Mouse (Mus musculus): ENCODE measurements around the gene Mrps18b. TPM values are rescaled to one million over a fixed set of nuclear protein-coding genes. Genes with fewer than 3 reads are reported as not detected.

Mrps18b gene
- polyA plus RNA-seq (2015; fragmentation: Illumina TruSeq; extraction: RNeasy Lipid Tissue Mini Kit (QIAGEN cat#74804); ENCODE audit: insufficient read depth, low read depth, low replicate concordance) = 23.0 TPM

GRCm38 (mm10) chr17:35916297-35917142 is at the start of gene Mrps18b, which contains the start of gene Ppp1r10:
Gene Mrps18b (minus strand): TSS chr17:35916389.
Gene Ppp1r10 (plus strand): TSS chr17:35916434.

GRCm38 (mm10) chr17:35909919-35910369 is 6.2 kb downstream of the Mrps18b start, which contains the start of gene Atat1:
Gene Atat1 (minus strand): TSS chr17:35910075.

GRCm38 (mm10) chr17:35896781-35897643 is 19.2 kb downstream of the Mrps18b start, which contains the start of gene 2310061I04Rik:
Gene 2310061I04Rik (minus strand): TSS chr17:35897431.

DNA sequence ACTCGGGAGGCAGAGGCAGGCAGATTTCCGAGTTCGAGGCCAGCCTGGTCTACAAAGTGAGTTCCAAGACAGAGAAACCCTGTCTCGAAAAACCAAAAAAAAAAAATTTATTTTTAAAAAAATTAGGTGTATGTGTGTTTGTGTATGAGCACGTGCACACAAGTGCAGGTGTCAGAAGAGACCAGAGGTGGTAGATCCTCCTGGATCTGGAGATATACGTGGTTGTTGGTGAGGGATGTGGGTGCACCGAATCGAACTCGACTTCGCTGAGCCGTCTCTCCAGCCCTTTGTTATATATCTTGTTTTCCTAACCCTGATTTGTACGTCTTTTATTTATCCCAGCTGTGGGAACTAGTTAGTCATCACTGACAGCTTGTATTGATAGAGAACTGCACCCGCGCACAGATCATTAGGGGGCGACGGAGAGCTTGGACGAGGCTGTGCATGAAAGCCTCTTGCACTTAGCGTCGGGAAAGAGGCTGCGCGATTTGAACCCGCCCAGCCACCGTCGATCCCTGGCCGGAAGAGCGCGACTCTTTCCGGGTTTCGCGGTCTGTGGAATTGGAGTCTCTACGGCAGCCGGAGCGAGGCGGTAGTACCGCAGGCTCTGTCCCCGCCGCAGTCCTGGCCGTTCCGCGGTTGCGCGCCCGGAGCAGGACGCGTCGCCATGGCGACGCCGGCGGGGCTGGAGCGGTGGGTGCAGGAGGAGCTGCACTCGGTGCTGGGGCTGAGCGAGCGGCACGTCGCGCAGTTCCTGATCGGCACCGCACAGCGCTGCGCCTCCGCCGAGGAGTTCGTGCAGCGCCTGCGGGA is 36.7 kb downstream of the Mrps18b start, which contains the start of gene Dhx16:
Gene Dhx16, plus strand, starts transcription at position 575 of the 813 bp plus-strand sequence.

GRCm38 (mm10) chr17:35865481-35866280 is 50.5 kb downstream of the Mrps18b start, which contains the start of gene Ppp1r18:
Gene Ppp1r18 (plus strand): TSS chr17:35865593.

DNA sequence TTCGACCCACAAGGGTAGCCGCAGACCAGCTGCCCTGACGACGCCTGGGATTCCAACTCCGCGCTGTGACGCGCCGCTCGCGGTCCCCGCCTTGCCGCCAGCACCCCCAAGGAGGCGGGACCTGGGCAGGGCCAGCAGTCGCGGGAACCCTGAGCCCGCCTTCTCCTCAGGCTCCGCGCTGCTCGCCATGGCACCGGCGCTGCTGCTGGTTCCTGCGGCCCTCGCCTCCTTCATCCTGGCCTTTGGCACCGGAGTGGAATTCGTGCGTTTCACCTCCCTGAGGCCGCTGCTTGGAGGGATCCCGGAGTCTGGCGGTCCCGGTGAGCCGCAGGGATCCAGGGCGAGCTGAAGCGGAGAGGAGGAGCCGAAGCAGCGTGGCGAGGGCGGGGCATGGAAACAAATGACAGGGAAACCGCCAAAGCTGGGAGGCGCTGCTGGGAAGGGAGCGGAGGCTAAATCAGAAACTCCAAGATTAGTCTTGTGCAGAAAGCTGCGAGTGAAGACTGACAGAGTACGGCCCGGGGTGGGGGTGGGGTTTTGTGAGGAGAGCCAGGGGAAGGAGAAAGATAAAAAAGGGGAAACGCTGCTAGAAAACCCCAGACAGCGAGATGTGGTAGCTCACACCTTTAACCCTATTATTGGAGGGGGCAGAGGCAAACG is 54.9 kb downstream of the Mrps18b start, which contains the start of gene Nrm:
Gene Nrm, plus strand, starts transcription at position 121 of the 660 bp plus-strand sequence.

Other genes starting within 250 kb of the Mrps18b start
- 5.8 TPM for gene Vars2, start 248.8 kb downstream of the Mrps18b start, polyA plus RNA-seq (2015; fragmentation: Illumina TruSeq; extraction: RNeasy Lipid Tissue Mini Kit (QIAGEN cat#74804); ENCODE audit: insufficient read depth, low read depth, low replicate concordance)
- 4.2 TPM for gene Gtf2h4, start 242.7 kb downstream of the Mrps18b start, polyA plus RNA-seq (2015; fragmentation: Illumina TruSeq; extraction: RNeasy Lipid Tissue Mini Kit (QIAGEN cat#74804); ENCODE audit: insufficient read depth, low read depth, low replicate concordance)
- 10.7 TPM for gene Ddr1, start 211.8 kb downstream of the Mrps18b start, polyA plus RNA-seq (2015; fragmentation: Illumina TruSeq; extraction: RNeasy Lipid Tissue Mini Kit (QIAGEN cat#74804); ENCODE audit: insufficient read depth, low read depth, low replicate concordance)
- 6.9 TPM for gene Ier3, start 94.7 kb downstream of the Mrps18b start, polyA plus RNA-seq (2015; fragmentation: Illumina TruSeq; extraction: RNeasy Lipid Tissue Mini Kit (QIAGEN cat#74804); ENCODE audit: insufficient read depth, low read depth, low replicate concordance)
- gene Flot1, start 93.2 kb downstream of the Mrps18b start, polyA plus RNA-seq (2015; fragmentation: Illumina TruSeq; extraction: RNeasy Lipid Tissue Mini Kit (QIAGEN cat#74804); ENCODE audit: insufficient read depth, low read depth, low replicate concordance) = 16.0 TPM
- gene Tubb5, start 78.1 kb downstream of the Mrps18b start, polyA plus RNA-seq (2015; fragmentation: Illumina TruSeq; extraction: RNeasy Lipid Tissue Mini Kit (QIAGEN cat#74804); ENCODE audit: insufficient read depth, low read depth, low replicate concordance) = 29.3 TPM
- gene Mdc1, start 74.9 kb downstream of the Mrps18b start, polyA plus RNA-seq (2015; fragmentation: Illumina TruSeq; extraction: RNeasy Lipid Tissue Mini Kit (QIAGEN cat#74804); ENCODE audit: insufficient read depth, low read depth, low replicate concordance) = 2.3 TPM
- 0.76 TPM for gene Nrm, start 55.1 kb downstream of the Mrps18b start, polyA plus RNA-seq (2015; fragmentation: Illumina TruSeq; extraction: RNeasy Lipid Tissue Mini Kit (QIAGEN cat#74804); ENCODE audit: insufficient read depth, low read depth, low replicate concordance)
- gene Ppp1r18, start 50.8 kb downstream of the Mrps18b start, polyA plus RNA-seq (2015; fragmentation: Illumina TruSeq; extraction: RNeasy Lipid Tissue Mini Kit (QIAGEN cat#74804); ENCODE audit: insufficient read depth, low read depth, low replicate concordance) = 9.8 TPM
- gene Dhx16, start 36.6 kb downstream of the Mrps18b start, polyA plus RNA-seq (2015; fragmentation: Illumina TruSeq; extraction: RNeasy Lipid Tissue Mini Kit (QIAGEN cat#74804); ENCODE audit: insufficient read depth, low read depth, low replicate concordance) = 72.9 TPM
- gene 2310061I04Rik, start 19.0 kb downstream of the Mrps18b start, polyA plus RNA-seq (2015; fragmentation: Illumina TruSeq; extraction: RNeasy Lipid Tissue Mini Kit (QIAGEN cat#74804); ENCODE audit: insufficient read depth, low read depth, low replicate concordance) = 16.8 TPM
- gene Atat1, start 6.3 kb downstream of the Mrps18b start, polyA plus RNA-seq (2015; fragmentation: Illumina TruSeq; extraction: RNeasy Lipid Tissue Mini Kit (QIAGEN cat#74804); ENCODE audit: insufficient read depth, low read depth, low replicate concordance) = 9.7 TPM
- gene Ppp1r10, start within 50 bp of the Mrps18b start, polyA plus RNA-seq (2015; fragmentation: Illumina TruSeq; extraction: RNeasy Lipid Tissue Mini Kit (QIAGEN cat#74804); ENCODE audit: insufficient read depth, low read depth, low replicate concordance) = 11.8 TPM
- 22.7 TPM for gene Abcf1, start 53.4 kb upstream of the Mrps18b start, polyA plus RNA-seq (2015; fragmentation: Illumina TruSeq; extraction: RNeasy Lipid Tissue Mini Kit (QIAGEN cat#74804); ENCODE audit: insufficient read depth, low read depth, low replicate concordance)
- gene Gnl1, start 63.5 kb upstream of the Mrps18b start, polyA plus RNA-seq (2015; fragmentation: Illumina TruSeq; extraction: RNeasy Lipid Tissue Mini Kit (QIAGEN cat#74804); ENCODE audit: insufficient read depth, low read depth, low replicate concordance) = 11.9 TPM
- gene Prr3, start 63.8 kb upstream of the Mrps18b start, polyA plus RNA-seq (2015; fragmentation: Illumina TruSeq; extraction: RNeasy Lipid Tissue Mini Kit (QIAGEN cat#74804); ENCODE audit: insufficient read depth, low read depth, low replicate concordance) = 6.7 TPM
- gene H2-T24, start 104.2 kb upstream of the Mrps18b start, polyA plus RNA-seq (2015; fragmentation: Illumina TruSeq; extraction: RNeasy Lipid Tissue Mini Kit (QIAGEN cat#74804); ENCODE audit: insufficient read depth, low read depth, low replicate concordance) = 3.1 TPM
- gene H2-T23, start 116.5 kb upstream of the Mrps18b start, polyA plus RNA-seq (2015; fragmentation: Illumina TruSeq; extraction: RNeasy Lipid Tissue Mini Kit (QIAGEN cat#74804); ENCODE audit: insufficient read depth, low read depth, low replicate concordance) = 29.4 TPM
- 16.3 TPM for gene H2-T22, start 126.4 kb upstream of the Mrps18b start, polyA plus RNA-seq (2015; fragmentation: Illumina TruSeq; extraction: RNeasy Lipid Tissue Mini Kit (QIAGEN cat#74804); ENCODE audit: insufficient read depth, low read depth, low replicate concordance)
- not detected for gene Gm6034, start 126.6 kb upstream of the Mrps18b start, polyA plus RNA-seq (2015; fragmentation: Illumina TruSeq; extraction: RNeasy Lipid Tissue Mini Kit (QIAGEN cat#74804); ENCODE audit: insufficient read depth, low read depth, low replicate concordance)
- not detected for gene Gm11127, start 142.0 kb upstream of the Mrps18b start, polyA plus RNA-seq (2015; fragmentation: Illumina TruSeq; extraction: RNeasy Lipid Tissue Mini Kit (QIAGEN cat#74804); ENCODE audit: insufficient read depth, low read depth, low replicate concordance)
- gene Gm19684, start 205.3 kb upstream of the Mrps18b start, polyA plus RNA-seq (2015; fragmentation: Illumina TruSeq; extraction: RNeasy Lipid Tissue Mini Kit (QIAGEN cat#74804); ENCODE audit: insufficient read depth, low read depth, low replicate concordance) = not detected
- not detected for gene Gm7030, start 213.0 kb upstream of the Mrps18b start, polyA plus RNA-seq (2015; fragmentation: Illumina TruSeq; extraction: RNeasy Lipid Tissue Mini Kit (QIAGEN cat#74804); ENCODE audit: insufficient read depth, low read depth, low replicate concordance)